Mouse (Mus musculus) midbrain, embryonic 11.5 days (tissue): ENCODE measurements at regions not wholly inside any gene's neighbourhood (a gene's known extent, or its start where the extent isn't known, plus 50 kb on each side); places are given as distances from the start of the nearest gene placed in this dataset.

Source experiments
- ATAC-seq: fragments of 200-750 bp; cut with Nextera tagmentation; 2 replicates; pipeline ENCODE4 v1.8.0; 2017; ENCODE audit warnings: moderate TSS enrichment, moderate library complexity; ENCODE audit not compliant: low FRiP score
- DNase-seq: peaks from one replicate; pipeline ENCODE4 v3.0.0; 2015; ENCODE audit warnings: low spot score; ENCODE audit errors: missing footprints
- H3K27ac ChIP-seq: fragments of 300-500 bp; sonication (generic); 2 replicates; pipeline ENCODE4 v1.5.1; 2014; ENCODE audit warnings: low read depth, low read length
- H3K27me3 ChIP-seq: fragments of 300-500 bp; sonication (generic); 2 replicates; pipeline ENCODE4 v1.6.1; 2014; ENCODE audit warnings: mild to moderate bottlenecking, low read length, moderate library complexity, mixed read lengths; ENCODE audit not compliant: control insufficient read depth, insufficient read depth
- H3K36me3 ChIP-seq: fragments of 300-500 bp; sonication (generic); 2 replicates; pipeline ENCODE4 v1.6.1; 2014; ENCODE audit warnings: mild to moderate bottlenecking, low read length, moderate library complexity, mixed read lengths; ENCODE audit not compliant: control insufficient read depth, insufficient read depth
- H3K4me1 ChIP-seq: fragments of 300-500 bp; sonication (generic); 2 replicates; pipeline ENCODE4 v1.6.1; 2014; ENCODE audit warnings: low read length; ENCODE audit not compliant: control insufficient read depth, insufficient read depth
- H3K4me2 ChIP-seq: fragments of 300-500 bp; sonication (generic); 2 replicates; pipeline ENCODE4 v1.6.1; 2014; ENCODE audit warnings: mild to moderate bottlenecking, moderate library complexity
- H3K4me3 ChIP-seq: fragments of 300-500 bp; sonication (generic); 2 replicates; pipeline ENCODE4 v1.5.1; 2014; ENCODE audit warnings: low read depth, low read length
- H3K9ac ChIP-seq: fragments of 300-500 bp; sonication (generic); 2 replicates; pipeline ENCODE4 v1.6.1; 2014; ENCODE audit warnings: low read length
- H3K9me3 ChIP-seq: fragments of 300-500 bp; sonication (generic); 2 replicates; pipeline ENCODE4 v1.6.1; 2016; ENCODE audit warnings: low read length; ENCODE audit not compliant: control insufficient read depth
- WGBS: fragments of 180-500 bp; shearing (Covaris S2); extraction: QIAGEN DNeasy Blood & Tissue Kit; methylation state at CpG from one replicate; pipeline ENCODE4 v1.1.7; 2014; 5-methylcytosine and 5-hydroxymethylcytosine counted together

DNA sequence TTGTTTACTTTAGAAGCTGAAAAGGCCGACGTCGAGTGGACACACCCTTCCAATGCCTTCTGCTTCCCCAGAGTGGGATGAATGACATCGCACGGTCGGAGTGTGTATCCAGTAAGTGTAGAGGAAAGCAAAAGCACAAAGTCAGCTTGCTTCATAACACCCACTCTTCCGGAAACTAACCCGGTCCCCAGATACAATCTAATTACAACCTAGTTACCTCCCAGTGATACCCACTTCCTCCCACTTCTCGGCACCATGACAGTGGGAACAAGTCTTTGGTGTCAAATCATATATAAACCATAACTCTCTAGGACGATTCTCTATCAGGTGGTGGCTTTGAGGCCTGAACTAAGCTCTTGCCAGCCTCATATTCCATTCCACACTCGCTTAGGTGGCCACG is 231.4 kb upstream of the A1bg start:
- 0 out of 2 replicates have a peak, but pooled peaks cover 2% of the 10 kb centered on the region for H3K4me1 ChIP-seq
- H3K27me3 ChIP-seq: peaks cover 2% of the 10 kb centered on the region; the same call in 1 of the 2 replicates
- no peak overlapping the region for H3K4me2 ChIP-seq
- 89% methylated on average over 12 of the region's 12 CpGs for WGBS
- no peak overlapping the region for H3K9ac ChIP-seq
- no peak overlapping the region for H3K4me3 ChIP-seq
- H3K36me3 ChIP-seq: no peaks in the 10 kb centered on the region
- H3K9me3 ChIP-seq: no peaks in the 10 kb centered on the region
- no peak overlapping the region for H3K27ac ChIP-seq
- ATAC-seq: no peak
- DNase-seq: no peak

DNA sequence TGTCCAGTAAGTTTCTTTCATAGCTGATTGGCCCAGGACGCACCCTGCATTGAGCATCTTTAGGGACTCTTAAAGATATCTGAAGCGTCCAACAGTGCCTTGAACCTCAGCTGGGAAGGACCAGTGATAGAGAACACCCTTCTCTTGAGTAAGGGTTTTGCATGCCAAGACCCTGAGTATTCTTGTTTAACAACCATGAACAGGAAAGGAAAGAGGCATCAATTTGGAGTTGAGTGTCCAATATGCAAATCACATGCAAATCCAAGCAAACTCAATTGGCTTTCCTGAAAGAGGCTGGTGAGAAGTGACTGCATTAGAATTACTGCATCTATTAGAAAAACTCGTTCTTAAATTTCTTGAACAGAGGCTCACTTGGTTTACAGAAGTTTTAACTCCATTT is 220.0 kb upstream of the A1bg start:
- no peaks in the 10 kb centered on the region for H3K4me1 ChIP-seq
- no peak overlapping the region for H3K4me3 ChIP-seq
- 67% methylated on average over 3 of the region's 3 CpGs for WGBS
- DNase-seq (no peak), ATAC-seq (no peak)
- no peaks in the 10 kb centered on the region for H3K27me3 ChIP-seq
- H3K27ac ChIP-seq: no peak overlapping the region
- H3K36me3 ChIP-seq: no peaks in the 10 kb centered on the region
- no peak overlapping the region for H3K4me2 ChIP-seq
- H3K9me3 ChIP-seq: no peaks in the 10 kb centered on the region
- H3K9ac ChIP-seq: no peak overlapping the region

DNA sequence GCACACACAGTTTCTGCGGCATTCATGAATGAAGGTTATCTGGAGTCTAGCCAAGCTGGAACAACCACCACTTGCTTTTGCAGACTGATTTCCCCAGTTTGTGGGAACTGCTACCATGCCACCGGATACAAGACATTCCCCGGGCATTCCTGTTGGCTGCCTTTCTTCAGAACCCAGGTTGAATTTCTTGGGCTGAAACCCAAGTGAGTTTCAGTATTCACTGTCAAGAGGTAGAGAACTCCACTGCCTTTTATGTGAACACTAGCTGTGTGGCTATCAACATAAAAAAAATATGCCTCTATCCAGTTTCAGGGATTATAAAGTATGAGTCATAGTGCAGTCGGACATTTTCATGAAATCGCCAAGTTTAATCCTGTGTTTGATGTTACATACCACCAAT is 216.3 kb upstream of the A1bg start:
- ATAC-seq (no peak), DNase-seq (no peak)
- H3K36me3 ChIP-seq: no peaks in the 10 kb centered on the region
- WGBS: 91% methylated on average over 5 of the region's 5 CpGs
- no peak overlapping the region for H3K4me3 ChIP-seq
- H3K27me3 ChIP-seq: no peaks in the 10 kb centered on the region
- no peak overlapping the region for H3K4me2 ChIP-seq
- no peaks in the 10 kb centered on the region for H3K9me3 ChIP-seq
- H3K27ac ChIP-seq: no peak overlapping the region
- H3K4me1 ChIP-seq: no peaks in the 10 kb centered on the region
- H3K9ac ChIP-seq: no peak overlapping the region

DNA sequence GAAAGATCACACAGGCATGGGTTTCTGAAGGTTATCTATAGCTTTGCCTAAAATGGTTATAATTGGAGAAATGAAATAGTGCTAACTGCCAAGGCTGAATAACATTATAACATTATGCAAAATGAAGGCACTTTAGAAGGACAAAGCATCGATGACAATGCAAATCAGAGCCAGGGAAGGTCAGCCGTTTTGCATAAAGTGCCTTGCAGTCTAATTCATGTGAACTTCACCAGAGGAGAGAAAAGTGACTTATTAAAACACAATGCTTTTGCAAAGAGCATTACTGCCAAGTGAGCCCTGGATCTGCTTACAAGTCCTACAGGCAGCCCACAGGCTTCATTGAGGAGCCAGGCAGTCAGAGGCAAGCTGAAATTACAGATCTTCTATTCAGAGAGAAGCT is 214.0 kb upstream of the A1bg start:
- H3K4me1 ChIP-seq: no peaks in the 10 kb centered on the region
- H3K4me2 ChIP-seq: no peak overlapping the region
- no peaks in the 10 kb centered on the region for H3K27me3 ChIP-seq
- no peaks in the 10 kb centered on the region for H3K9me3 ChIP-seq
- WGBS: 66% methylated on average over 2 of the region's 2 CpGs
- no peak overlapping the region for H3K9ac ChIP-seq
- DNase-seq (no peak), ATAC-seq (no peak)
- no peaks in the 10 kb centered on the region for H3K36me3 ChIP-seq
- no peak overlapping the region for H3K27ac ChIP-seq
- H3K4me3 ChIP-seq: no peak overlapping the region

DNA sequence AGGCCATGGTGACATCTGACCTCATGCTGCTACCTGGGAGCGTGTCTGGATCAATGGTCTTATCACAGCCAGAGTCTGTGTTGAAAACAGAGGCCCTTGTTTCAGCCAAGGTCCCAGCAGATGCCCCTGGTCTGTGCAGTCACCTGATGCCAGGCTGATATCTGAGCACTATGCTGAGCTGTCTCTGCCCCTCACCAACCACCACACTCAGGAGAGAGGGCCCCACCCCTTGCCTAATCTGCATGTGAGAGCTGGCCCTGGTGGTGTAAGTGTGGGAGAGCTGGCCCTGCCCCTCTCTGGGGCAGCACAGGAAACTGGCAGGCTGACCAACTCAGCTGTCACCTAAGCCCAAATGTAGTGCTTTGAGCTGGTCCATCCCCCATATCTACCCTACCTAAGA is 210.5 kb upstream of the A1bg start:
- Histone ChIP-seq H3K4me2 (no peak overlapping the region), H3K27me3 (no peaks in the 10 kb centered on the region), H3K9me3 (no peaks in the 10 kb centered on the region), H3K9ac (no peak overlapping the region), H3K27ac (no peak overlapping the region), H3K36me3 (no peaks in the 10 kb centered on the region), H3K4me1 (no peaks in the 10 kb centered on the region), H3K4me3 (no peak overlapping the region)
- ATAC-seq (no peak), DNase-seq (no peak)
- WGBS: 85% methylated on average over 1 of the region's 1 CpGs

DNA sequence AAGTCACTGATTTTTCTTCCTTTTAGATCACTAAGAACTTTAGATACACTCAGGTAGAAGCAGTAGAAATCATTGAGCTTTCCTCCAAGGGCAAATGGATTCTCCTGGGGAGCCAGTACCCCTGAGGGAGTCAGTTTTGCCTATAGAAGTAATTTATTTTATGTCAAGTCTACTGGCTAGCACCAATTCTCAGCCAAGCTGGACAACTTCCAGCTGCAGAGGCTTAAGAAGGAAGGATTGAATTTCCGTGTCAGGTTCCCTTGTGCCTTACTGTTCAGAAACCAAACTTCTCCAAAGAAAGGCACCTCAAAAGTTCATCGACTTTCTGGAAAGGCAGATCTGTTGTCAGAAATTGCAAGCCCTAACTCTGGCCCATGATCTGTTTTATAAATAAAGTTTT is 205.2 kb upstream of the A1bg start:
- no peak for ATAC-seq
- Histone ChIP-seq H3K27ac (no peak overlapping the region), H3K9me3 (no peaks in the 10 kb centered on the region), H3K27me3 (no peaks in the 10 kb centered on the region), H3K4me1 (no peaks in the 10 kb centered on the region), H3K4me2 (no peak overlapping the region), H3K4me3 (no peak overlapping the region), H3K9ac (no peak overlapping the region), H3K36me3 (no peaks in the 10 kb centered on the region)
- WGBS: 79% methylated on average over 2 of the region's 2 CpGs
- DNase-seq: no peak

DNA sequence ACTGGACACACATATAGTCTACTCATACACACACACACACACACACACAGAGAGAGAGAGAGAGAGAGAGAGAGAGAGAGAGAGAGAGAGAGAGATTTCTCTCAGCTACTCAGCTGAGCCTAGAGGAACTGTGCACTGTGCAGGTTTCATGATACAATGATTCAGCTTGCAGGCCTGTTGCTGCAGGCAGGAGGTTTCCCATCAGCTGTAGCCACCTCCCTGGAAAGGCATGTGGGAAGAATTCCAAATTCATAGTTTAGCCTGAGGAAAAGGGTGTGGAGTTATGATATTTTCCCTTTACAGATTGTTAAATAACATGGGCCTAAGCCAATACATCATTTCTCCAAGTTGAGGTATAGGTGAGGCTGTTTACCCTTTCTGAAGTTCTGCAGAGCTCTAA is 204.3 kb upstream of the A1bg start:
- no peaks in the 10 kb centered on the region for H3K4me1 ChIP-seq
- no peak overlapping the region for H3K9ac ChIP-seq
- H3K4me3 ChIP-seq: no peak overlapping the region
- DNase-seq (no peak), ATAC-seq (no peak)
- no peak overlapping the region for H3K4me2 ChIP-seq
- no peaks in the 10 kb centered on the region for H3K36me3 ChIP-seq
- H3K27ac ChIP-seq: no peak overlapping the region
- no peaks in the 10 kb centered on the region for H3K9me3 ChIP-seq
- H3K27me3 ChIP-seq: no peaks in the 10 kb centered on the region

DNA sequence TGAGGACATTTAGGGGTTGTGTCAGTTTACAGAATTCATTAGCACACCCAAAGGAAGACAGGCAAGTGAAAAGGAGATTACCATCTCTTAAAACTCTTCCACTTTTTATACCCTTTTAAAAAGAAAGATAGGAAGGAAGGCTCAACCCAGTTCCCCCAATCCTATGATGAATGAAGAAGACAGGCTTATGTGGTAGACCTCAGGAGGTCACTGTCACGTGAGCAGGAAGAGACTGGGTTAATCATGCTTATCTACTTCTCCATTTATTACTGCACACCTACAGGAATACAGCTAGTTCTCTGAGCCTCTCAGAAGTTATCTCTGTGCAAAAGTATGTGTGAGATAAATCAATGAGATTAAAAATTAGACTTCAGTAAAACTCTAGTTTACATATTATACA is 194.1 kb upstream of the A1bg start:
- Histone ChIP-seq H3K4me3 (no peak overlapping the region), H3K27ac (no peak overlapping the region), H3K4me2 (no peak overlapping the region), H3K4me1 (no peaks in the 10 kb centered on the region), H3K36me3 (no peaks in the 10 kb centered on the region), H3K27me3 (no peaks in the 10 kb centered on the region), H3K9ac (no peak overlapping the region), H3K9me3 (no peaks in the 10 kb centered on the region)
- DNase-seq (no peak), ATAC-seq (no peak)
- 49% methylated on average over 1 of the region's 1 CpGs for WGBS

DNA sequence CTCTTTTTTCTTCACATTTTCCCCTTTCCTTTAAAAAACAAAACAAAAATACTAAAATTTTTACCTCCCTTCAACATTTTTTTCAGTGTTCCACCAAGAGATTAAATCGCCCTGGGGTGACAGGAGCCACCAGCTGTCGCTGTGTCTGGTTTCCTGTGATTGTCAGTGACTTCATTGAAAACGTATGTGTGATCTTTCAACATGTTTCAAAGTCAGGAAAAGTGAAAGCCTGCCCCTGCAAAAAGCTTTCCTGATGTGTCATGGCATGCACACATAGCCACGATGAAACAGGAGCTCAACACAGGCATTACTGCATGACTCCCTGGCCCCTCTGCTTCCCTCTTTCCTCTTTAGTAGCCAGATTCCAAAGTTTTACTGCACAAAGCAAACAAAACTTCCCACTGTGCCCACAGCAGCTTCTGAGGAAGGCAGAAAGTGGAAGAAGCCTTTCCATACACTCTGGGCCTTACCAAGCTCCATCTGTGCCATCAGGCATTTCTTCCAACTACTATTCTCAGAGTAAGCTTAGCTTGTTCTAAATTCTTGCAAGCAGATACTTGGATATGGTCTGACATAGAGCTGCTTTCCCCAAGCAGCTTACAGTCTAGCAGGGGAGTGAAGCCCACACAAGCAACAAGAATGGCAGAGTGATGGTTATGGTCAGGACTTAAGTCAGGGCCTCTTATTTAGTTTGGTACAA is 186.8 kb upstream of the A1bg start:
- 55% methylated on average over 4 of the region's 4 CpGs for WGBS
- Histone ChIP-seq H3K9me3 (no peaks in the 10 kb centered on the region), H3K27ac (no peak overlapping the region), H3K4me1 (0 out of 2 replicates have a peak, but pooled peaks cover 3% of the 10 kb centered on the region), H3K27me3 (no peaks in the 10 kb centered on the region), H3K4me3 (no peak overlapping the region), H3K36me3 (no peaks in the 10 kb centered on the region), H3K9ac (no peak overlapping the region), H3K4me2 (no peak overlapping the region)
- no peak for ATAC-seq
- no peak for DNase-seq
